Mouse (Mus musculus) left cerebral cortex, adult 18-20 months (tissue): ENCODE results near the gene Adora2b. TPM values are rescaled to one million over a fixed set of nuclear protein-coding genes. Genes with fewer than 3 reads are reported as not detected.
"Not testable (repeated sequence)": the region's sequence is repeated elsewhere in the genome, so short reads cannot be mapped to it uniquely, and the experiment has no call there.

Experiments
- DNase-seq, 2 experiments: peaks; one replicate each; pipeline ENCODE4 v3.0.0; 2021 to 2022; ENCODE audit warnings: low spot score in 2 of 2, mixed read lengths in 1 of 2
- total RNA-seq, 2 experiments: library from RNA; stranded (reverse); gene quantifications; 2 replicates each; pipeline ENCODE4 v1.2.3; 2021

Adora2b gene
- total RNA-seq, 2 experiments from 2014 or later = 6.9 to 7.1 TPM

DNA sequence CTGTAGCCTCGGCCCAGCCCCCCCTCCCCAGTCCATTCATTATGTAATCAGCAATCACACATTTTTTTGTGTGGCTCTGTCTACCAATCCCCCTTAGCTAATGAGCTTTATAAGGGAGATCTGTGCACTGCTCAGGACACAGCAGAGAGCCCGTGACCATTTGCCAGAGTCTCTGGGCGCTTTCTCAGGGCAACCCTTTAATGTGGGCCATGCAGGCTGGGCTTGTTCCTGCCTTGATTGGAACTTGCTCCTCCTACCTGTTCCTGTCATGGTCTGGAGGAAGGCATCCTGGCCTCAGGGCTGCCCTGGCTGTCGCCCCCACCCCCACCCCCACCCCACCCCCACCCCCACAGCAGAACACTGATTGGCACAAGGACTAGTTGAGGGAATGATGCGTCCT, 10.4 kb downstream of the Adora2b start:
- DNase-seq = no peak

DNA sequence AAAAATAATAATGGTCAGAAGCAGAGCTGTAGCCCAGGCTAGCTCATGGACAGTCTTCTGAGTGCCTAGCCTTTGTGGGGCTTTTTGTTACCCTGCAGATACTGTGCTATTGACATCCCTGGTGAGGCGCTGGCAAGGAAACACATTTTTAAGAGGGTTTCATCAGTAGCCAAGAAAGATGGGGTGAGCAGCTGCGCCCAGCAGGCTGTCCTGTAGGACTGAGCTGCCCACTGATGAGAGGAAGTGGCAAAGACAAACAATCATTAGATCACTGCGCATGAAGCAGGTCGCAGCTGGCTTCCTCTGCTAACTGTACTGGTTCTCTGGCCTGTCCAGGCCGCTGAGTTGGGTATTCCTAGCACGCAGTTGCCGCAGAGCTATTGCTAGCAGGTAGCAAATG, 14.8 kb downstream of the Adora2b start:
- no peak for DNase-seq

DNA sequence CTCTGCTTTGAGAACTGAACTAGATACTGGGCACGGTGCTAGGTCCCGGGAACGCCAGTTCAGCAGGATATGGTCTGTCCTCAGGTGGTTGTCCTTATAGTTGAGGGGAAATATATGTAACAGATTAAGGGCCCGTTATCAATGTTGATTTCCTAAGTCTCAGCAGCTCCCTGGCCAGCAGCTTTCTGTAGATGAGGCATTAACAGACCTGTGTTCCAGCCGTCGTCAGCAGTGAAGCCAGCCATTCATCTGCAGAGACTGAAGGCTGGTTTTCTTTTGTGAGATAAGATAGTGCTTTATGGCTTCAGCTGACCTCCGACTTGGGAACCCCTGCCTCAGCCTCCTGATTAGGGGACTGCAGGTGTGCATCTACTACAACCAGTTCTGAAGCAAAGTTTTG, 15.2 kb downstream of the Adora2b start:
- DNase-seq = no peak

DNA sequence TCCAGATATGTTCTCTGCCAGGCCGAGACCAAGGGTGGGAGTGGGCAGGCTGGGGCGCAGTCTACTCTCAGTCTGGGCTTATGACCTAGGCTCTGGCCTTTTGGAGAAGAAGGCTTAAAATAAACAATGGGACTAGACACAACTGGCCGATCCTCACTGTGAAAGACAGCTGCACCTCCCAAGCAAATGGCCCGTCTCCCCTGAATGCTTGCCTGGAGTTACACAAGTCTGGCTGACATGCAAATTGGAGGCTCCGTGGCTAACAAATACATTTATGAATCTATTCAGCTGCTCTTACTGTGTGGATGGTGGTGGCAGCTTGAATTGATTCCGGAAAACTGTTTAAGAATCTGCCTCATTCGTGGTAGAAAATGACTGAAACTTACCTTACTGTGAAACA, 16.9 kb downstream of the Adora2b start:
- DNase-seq = no peak

DNA sequence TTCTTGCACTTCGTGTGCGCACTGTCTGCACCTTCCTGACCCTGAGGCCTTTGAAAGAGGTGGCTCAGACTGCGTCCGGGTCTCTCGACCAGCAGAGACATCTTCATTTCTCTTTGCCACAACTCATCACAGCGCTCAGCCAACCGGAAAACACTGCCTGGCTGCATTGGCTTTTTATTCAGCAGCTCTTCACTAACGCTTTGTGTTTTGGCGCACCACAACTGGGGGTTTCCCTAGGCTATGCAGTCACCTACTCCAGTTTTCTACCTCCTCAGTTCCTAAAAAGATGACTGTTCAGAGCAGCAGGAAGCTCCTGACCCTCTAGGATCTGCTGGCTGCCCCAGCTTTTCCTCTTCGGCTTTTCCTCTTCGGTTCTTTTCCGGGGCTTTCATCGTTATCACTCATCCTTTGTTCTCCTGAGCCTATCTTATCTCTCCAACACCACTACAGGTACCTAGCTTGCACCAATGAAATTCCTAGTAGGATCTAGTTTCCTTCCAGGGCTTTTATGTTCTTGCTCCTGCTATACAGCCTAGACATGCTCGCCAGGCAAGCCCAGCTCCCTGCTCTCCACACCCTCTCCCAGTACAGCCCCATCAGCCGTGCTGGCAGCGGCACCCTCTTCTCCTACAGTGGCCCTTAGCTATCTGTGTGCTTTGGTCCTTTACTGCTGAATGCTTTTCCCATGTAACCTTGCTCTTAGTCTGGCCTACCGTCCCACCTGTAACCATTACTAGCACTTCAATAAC, 17.9 kb downstream of the Adora2b start:
- no peak for DNase-seq

DNA sequence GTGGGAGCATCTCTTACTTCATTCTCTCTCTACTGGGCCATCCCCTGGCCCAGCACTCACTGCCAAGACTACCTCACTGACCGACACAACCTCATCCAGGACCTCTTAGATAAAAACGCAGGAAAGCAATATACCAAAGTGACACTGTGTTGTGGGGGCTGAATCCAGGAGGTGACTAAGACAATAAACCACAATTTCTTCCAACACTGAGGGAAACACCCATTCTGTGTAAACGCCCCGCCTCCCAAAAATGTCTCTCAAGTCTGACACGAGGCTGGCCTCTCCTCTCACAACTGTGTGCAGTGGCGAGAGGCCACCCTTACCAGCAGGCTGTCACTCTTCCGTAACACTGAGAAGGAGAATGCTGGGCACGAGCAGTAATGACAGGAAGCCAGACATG, 19.6 kb downstream of the Adora2b start:
- DNase-seq = no peak

DNA sequence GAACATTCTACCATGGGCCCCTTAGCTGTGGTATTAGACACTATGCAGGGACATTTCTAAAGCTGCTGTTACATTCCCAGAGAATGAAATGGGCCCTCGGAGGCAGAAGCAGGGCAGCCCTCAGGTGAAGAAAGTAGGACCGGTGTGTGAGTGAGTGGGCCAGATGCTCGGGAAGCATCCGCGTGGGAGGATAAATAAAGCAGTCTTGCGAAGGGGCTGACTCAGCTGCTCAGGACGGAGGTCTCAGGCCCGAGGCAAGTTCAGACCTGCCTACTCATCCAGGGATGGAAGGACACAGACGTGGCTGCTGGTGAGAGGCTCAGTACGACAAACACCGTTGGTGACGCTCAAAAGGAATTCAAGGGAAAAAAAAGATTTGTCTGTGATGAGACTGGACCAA, 20.3 kb downstream of the Adora2b start:
- DNase-seq = no peak

DNA sequence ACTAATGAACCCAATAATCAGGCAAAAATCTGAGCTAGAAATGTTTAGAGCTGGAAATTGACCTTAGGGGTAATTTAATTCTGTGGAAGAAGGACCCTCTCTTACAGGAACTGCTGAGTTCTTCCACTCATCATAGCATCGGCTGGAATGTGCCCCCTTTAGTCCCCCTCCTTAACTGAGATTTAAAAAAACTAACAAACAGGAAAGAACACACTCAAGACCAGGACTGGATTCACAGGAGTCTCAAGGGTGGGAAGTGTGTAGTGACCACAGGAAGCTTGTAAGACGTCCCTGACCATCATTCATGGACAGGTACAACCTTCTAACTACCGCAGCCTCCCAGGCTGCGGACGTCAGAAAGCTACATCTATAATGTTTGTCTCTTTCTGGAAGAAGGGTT, 22.1 kb downstream of the Adora2b start:
- no peak for DNase-seq

DNA sequence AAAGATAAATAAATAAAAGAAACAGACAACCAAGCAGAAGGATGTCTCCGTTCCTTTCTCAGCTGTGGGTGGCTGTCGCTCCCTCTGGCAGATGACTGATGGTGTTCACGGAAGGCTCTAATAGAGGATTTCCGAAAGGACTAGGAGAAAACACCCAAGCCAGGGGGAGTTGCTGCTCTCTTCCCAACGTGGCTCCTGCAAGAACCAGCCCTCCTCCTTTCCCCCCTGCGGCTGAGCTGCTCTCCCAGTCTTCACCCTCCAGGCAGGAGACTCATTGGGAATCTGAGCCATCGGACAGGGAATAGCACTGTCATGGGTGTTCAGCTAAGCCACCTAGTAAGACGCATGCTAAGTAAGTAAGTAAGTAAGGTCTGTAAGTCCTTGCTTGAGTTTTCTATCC, 28.3 kb downstream of the Adora2b start:
- DNase-seq = no peak

DNA sequence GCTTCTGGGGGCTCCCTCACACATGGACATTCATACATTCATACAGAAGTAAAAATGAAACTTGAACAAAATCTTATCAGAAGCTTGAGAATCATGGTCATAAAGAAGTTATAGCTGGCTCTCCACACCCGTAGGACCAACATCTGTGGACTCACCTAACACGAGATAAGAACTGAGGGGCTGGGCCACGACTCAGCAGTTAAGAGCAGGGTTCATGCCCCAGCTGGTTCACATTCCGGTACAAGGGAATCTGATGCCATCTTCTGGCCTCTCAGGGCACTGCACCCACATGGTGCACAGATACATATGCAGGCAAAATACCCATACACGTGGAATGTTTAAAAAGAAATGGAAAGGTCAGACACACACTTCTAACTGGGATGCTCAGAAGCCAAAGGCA, 29.2 kb downstream of the Adora2b start:
- peak in 1 of 2 experiments; percentile 34 for DNase-seq

DNA sequence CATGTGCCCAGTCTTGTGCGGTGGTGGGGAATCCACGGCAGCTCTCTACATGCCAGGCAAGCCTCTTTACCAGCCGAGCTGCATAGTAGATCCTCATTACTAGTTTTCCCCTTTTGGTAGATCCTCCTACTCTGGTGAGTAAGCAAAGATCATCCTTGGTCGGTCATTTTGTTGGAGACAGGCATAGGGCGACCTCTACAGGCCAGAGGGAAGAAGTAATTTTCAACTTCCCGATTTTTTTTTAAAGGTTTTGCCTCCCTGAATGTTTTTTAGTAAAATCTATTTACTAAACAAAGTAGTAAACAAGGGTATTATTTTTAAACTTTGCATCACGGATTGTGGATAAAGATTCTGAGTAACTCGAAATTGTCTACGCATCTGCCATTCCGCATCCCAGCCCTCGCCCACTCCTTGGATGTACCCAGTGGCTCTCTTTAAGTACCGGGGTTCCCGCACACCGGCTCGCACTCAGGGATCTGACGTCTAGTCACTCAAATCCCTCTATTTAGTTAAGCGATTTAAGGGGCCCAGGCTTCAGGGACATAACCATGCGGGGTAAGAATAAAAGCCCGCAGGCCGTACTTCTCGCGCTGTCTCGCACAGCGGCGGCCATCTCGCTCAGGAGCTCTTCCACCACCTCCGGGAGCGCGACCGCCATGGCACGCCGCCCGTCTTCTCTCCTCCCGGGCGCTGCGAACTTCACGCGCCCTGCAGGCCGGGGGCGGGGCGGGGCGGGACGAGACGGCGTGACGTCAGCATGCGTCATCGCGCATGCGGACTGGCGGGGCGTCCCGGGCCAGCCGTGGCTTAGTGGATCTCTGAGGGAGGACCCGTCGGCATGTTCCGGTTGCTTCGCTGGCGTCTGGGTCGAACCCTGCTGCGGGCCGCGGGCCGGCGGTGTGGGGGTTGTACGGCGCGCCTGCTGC, 32.2 kb downstream of the Adora2b start, which contains the start of the genes Zswim7 and Ttc19:
Gene Zswim7 (minus strand): TSS at position 701 of the 926 bp plus-strand sequence.
Gene Ttc19 (plus strand): TSS at position 799 of the 926 bp plus-strand sequence.
- peak; percentile 92 to 93 for DNase-seq

DNA sequence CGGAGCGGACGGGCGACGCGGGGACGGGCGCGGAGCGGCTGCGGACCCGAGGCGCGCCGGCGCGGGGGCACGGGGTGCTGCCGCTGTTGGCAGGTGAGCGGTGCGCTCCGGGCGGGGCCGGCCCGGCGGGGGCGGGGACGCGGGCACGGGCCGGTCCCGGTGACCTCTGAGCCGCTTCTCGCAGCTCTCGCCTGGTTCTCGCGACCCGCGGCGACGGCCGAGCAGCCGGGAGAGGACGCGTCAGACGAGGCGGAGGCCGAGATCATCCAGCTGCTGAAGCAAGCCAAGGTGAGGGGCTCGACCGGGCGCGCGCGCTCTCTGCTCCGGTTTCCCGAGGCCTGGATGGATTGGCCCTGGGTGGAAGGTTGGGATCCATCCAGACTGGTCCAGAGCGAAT, 32.8 kb downstream of the Adora2b start:
- DNase-seq = peak in 1 of 2 experiments; percentile 36

DNA sequence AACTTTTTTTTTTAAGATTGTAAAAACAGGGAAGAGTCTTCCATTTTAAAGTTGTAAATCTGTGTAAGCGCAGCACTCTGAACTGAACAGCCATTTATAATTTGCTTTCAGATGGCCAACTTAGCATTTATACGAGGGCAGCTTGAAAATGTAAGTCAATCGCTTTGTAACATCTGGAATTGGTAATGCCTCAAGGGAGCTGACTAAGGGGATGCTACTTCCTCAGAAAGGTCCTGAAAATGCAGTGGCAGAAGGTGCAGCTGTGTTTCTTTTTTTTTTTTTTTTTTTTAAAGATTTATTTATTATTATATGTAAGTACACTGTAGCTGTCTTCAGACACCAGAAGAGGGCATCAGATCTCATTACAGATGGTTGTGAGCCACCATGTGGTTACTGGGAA, 35.2 kb downstream of the Adora2b start:
- DNase-seq = not testable (repeated sequence)

DNA sequence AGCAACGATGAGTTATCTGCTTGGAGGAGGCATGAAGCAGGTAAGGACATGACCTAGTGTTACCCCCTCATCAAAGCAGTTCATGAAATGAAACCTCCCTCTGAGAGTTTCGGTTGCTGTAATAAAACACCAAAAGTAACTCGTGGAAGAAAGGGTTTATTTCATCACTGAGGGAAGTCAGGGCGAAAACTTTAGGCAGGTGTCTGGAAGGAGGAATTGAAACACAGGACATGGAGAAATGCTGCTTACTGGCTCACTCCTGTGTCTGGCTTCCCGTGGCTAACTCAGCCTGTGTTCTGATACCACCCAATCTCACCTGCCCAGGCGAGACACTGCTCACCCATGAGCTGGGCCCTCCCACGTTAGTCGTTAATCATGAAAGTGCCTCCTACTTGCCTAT, 36.2 kb downstream of the Adora2b start:
- DNase-seq = no peak

DNA sequence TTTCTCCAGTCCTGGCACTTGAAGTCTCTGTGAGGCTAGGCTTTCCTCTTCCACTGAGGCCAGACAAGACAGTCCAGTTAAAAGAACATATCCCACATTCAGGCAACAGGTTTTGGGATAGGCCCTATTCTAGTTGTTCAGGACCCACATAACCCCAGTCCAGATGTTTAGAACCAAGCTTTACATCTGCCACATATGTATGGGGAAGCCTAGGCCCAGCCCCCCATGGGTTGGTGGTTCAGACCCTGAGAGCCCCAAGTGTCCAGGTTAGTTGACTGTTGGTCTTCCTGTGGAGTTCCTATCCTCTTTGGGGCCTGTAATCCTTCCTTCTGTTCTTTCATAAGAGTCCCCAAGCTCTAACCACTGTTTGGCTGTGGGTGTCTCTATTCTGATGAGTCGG, 38.9 kb downstream of the Adora2b start:
- no peak for DNase-seq

DNA sequence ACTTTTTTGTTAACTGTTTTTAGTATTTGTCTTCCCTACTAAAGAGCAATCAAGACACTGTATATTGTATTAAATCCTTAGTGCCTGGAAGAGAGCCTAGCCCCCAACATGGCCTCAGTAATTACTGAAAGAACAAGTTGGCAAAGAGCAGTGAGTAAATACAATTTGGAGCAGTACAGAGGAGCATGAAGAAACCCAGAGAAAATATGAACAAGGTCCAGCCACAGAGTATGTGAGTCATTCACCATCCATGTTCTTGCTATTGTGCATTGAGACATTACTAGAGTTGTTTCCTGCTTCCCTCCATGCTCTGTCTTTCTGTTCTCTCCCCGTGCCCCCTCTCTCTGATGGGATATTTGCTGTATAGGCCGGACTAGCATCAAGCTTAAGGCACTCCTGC, 45.3 kb downstream of the Adora2b start:
- DNase-seq = no peak

DNA sequence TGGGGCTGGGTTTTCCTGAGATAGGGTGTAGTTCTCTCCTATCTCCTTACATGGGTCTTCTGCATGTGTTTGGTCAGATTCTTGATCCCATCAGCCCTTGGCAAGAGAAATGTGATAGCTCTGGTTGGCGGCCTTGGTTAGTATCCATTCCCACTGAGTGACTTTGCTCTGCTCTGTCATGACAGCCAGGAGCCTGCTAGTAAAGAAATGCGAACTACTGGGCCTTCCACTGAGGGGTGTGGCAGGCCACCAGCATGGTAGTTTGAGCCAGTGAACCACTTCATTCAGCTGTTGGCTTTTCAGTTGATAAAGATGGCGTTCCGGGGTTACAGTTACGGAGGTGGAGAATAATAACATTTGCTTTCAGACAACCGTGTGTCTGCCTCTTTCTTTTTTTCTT, 50.1 kb downstream of the Adora2b start:
- DNase-seq = no peak

DNA sequence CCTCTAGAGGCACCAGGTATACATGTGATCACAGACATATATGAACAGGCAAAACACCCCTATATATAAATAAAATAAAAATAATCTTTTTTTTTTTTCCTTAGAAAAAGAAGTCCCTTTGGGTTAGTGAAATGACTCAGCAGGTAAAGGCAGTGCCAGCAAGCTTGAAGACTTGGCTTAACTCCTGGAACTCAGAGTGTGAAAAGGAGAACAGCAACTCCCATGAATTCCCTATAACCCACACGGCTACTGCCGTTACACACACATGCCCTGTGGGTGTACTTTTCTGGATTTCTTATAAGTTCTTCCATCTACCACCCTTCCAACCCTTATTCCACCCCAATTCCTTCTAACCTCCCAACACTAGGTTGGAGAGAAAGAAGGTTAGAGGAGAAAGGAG, 57.1 kb downstream of the Adora2b start:
- DNase-seq = peak; percentile 27 to 39

DNA sequence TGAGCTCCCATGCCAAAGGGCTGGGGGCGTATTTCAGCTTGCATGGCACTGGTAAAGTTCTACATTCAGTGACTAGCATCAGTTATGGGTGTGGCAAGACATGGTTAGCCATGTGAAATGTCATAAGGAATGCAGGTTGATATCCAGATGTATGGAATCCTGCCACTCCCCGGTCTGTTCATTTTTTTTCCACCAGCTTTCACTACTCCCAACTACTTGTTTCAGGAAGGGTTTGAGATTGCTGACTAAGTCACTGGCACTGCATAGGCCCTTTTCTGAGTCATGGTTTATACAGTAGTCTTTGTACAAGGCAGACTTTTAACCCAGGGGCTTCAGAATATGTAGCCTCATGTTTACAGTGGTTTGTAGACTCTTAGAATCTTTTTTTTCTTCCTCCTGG, 60.5 kb downstream of the Adora2b start:
- no peak for DNase-seq

DNA sequence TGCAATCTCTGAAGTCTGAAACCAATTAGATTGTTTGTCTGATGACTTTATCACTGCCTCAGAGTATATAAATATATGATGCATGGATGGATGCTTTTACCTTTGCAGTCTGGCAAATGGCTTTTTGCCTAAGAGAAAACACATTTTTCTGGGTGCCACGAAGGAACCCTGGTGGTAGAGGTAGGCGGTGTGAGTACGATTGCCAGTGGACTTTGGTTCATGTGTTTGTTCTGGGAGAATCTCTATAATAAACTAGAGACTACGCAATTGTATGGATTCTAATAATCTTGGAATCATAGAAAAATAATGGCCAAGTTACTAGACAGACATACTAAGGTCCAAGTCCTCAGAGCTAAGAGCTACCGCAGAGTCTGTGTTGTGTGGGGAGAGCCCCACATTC, 66.2 kb downstream of the Adora2b start:
- DNase-seq = no peak
